Mouse (Mus musculus) thymus, postnatal 36 days (tissue): Measurements from ENCODE around the gene Scnn1a.
"Not testable (repeated sequence)": the region's sequence is repeated elsewhere in the genome, so short reads cannot be mapped to it uniquely, and the experiment has no call there.

Experiments used
- DNase-seq, 2 experiments: peaks; one replicate each; pipeline ENCODE4 v3.0.0; 2022; ENCODE audit warnings: mixed read lengths in 2 of 2

The Scnn1a gene

GRCm38 (mm10) chr6:125320323-125320722 lies at the start of gene Scnn1a:
Gene Scnn1a, plus strand, starts transcription at chr6:125320659.
- DNase-seq, result no peak

GRCm38 (mm10) chr6:125271455-125272227 lies 48.8 kb upstream of the Scnn1a start:
- peak; percentile 80 to 84 for DNase-seq

- no peak for DNase-seq
These were observed 48.2 kb upstream of the Scnn1a start for GRCm38 (mm10) chr6:125272228-125272785.

- DNase-seq, result peak; percentile 33 to 40
These were observed 45.5 kb upstream of the Scnn1a start for GRCm38 (mm10) chr6:125274841-125275563.

GRCm38 (mm10) chr6:125279729-125280128 lies 40.7 kb upstream of the Scnn1a start:
- DNase-seq, result no peak

- not testable (repeated sequence) for DNase-seq
These were observed 37.7 kb upstream of the Scnn1a start for GRCm38 (mm10) chr6:125282721-125283120.

- DNase-seq, result no peak
These were observed 36.2 kb upstream of the Scnn1a start for GRCm38 (mm10) chr6:125284250-125284649.

GRCm38 (mm10) chr6:125284751-125285150 lies 35.7 kb upstream of the Scnn1a start:
- DNase-seq, result no peak

- no peak for DNase-seq
These were observed 34.6 kb upstream of the Scnn1a start, which contains the start of gene Tuba3a for GRCm38 (mm10) chr6:125285890-125286289. Gene Tuba3a, minus strand, starts transcription at chr6:125286042.

GRCm38 (mm10) chr6:125286944-125287343 lies 33.5 kb upstream of the Scnn1a start:
- DNase-seq, result no peak

GRCm38 (mm10) chr6:125288730-125289129 lies 31.7 kb upstream of the Scnn1a start:
- no peak for DNase-seq

GRCm38 (mm10) chr6:125291329-125291728 lies 29.1 kb upstream of the Scnn1a start:
- DNase-seq, result no peak

- DNase-seq, result no peak
These were observed 28.2 kb upstream of the Scnn1a start for GRCm38 (mm10) chr6:125292256-125292655.

- no peak for DNase-seq
These were observed 26.4 kb upstream of the Scnn1a start for GRCm38 (mm10) chr6:125294049-125294448.

- DNase-seq, result no peak
These were observed 23.2 kb upstream of the Scnn1a start for GRCm38 (mm10) chr6:125297149-125297820.

- no peak for DNase-seq
These were observed 19.5 kb upstream of the Scnn1a start for GRCm38 (mm10) chr6:125300982-125301381.

- peak; percentile 23 to 46 for DNase-seq
These were observed 18.1 kb upstream of the Scnn1a start for GRCm38 (mm10) chr6:125302231-125302982.

GRCm38 (mm10) chr6:125303242-125303641 lies 17.2 kb upstream of the Scnn1a start:
- no peak for DNase-seq

- DNase-seq, result not testable (repeated sequence)
These were observed 16.1 kb upstream of the Scnn1a start for GRCm38 (mm10) chr6:125304408-125304807.

- DNase-seq, result no peak
These were observed 15.0 kb upstream of the Scnn1a start for GRCm38 (mm10) chr6:125305465-125305864.

- DNase-seq, result no peak
These were observed 13.4 kb upstream of the Scnn1a start for GRCm38 (mm10) chr6:125307091-125307490.

GRCm38 (mm10) chr6:125308921-125309320 lies 11.5 kb upstream of the Scnn1a start:
- DNase-seq, result no peak
